Mouse (Mus musculus) forelimb bud, embryonic 11.5 days (tissue): ENCODE results near the gene Cog1.

Experiments
- DNase-seq: peaks from one replicate; pipeline ENCODE4 v3.0.0-alpha.2; 2012; ENCODE audit warnings: low read depth, low spot score

Cog1 gene

DNA sequence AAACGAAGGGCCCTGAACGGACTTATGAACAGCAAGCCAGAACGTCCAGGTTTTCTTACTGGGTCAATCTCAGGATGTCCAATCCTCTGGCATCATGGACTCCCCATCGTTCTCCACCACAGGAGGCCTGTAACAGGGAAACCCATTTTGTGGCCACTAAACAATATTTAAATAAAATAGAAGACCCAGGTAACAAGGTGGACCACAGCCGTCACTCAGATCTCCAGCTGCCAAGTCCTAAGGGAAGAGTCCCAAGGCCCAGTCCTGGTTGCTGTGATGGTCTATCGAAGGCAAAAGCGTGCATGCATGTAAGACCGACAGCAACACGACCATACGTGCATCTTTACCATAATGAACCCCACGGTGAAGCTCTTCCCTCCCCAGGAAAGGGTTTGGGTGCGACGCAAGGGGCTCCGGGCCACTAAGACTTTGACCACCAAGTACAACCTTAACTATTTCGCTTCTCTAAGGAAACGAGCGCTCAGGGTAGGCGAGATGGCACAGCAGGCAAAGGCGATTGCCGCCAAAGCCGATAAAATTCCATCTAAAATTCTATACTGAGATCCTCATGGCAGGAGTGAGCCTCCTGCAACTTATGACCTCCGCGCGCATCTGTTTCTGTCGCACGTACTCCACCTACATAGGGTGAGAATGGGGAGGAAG is at the start of gene Cog1:
Gene Cog1 (plus strand): TSS at position 480 of the 663 bp plus-strand sequence.
- DNase-seq, result no peak

DNA sequence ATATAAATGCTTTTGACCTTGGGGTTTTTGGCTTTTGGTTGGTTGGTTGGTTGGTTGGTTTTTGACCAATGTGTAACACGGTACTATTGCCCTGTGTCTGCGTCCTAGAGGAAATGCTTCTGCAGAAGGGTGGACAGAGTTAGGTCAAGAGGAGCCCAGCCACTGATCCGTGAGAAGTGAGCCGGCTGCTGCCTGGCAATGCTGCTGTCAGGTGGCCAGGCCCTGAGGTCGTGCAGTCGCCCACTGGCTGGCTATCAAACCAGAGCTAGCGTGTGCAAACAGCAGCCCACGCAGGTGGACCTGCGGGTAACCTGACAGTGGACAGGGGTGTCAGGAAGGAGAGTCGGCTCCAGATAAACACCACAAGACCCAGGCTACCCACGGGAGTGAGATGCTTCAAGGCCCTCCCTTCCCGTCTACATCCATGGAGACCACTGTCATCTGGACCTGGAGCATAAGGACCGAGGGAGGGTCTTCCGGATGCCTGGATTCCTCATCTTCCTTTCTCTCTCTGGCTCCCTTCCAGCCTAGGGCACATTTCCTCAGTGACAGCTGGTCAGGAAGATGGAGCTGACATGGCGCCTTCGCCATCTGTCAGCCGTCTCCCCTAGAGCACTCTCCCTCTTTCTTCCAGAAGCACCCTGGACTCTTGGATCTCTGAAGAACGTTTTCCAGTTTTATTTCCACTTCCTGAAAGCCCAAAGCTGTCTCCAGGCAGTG is 48.3 kb upstream of the Cog1 start:
- no peak for DNase-seq

DNA sequence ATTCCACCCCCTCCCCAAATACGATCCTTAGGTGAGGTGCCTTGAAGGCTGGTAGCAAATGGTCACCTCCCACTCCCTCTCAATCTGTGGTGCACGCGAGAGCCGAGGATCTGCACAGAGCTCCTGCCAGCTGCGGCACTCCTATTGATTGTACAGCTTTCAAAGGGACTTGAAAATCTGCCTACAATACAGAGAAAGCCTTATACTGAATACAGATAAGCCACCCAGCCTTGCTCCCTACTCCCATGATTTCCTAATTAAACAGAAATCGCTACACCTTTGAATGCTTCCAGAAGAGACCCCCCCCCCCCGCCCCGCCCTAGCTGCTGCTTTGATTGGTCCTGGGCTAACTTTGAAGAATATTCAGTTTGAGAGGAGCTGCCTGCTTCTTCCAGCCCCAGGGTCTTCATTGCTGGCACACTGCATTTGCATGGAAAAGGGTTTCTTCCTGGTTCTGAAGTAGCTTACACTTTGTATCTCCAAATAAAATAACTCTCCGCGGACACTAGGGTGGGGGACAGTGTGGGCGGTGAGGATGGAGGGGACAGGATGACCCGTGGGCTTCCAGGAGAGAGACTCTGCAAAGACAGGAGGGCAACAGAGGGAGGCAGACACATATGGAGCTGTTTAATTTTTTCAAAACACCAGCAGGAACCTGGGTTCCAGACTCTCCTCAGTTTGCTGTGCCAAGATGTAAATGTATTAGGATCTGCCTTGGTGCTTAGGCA is 47.2 kb upstream of the Cog1 start:
- no peak for DNase-seq

DNA sequence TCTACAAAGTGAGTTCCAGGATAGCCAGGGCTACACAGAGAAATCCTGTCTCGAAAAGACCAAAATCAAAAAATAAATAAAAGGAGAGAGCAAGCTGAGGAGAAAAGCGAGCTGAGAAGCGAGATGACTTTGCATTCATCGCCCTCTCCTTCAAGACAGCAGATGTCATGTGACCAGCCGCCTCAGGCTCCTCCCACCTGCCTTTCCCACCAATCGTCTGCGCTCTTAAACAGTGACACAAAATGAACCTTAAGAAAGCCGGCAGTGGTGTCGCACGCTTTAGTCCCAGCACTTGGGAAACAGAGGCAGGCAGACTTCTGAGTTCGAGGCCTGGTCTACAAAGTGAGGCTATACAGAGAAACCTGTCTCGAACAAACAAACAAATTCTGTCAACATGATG is 41.4 kb upstream of the Cog1 start:
- DNase-seq, result no peak

DNA sequence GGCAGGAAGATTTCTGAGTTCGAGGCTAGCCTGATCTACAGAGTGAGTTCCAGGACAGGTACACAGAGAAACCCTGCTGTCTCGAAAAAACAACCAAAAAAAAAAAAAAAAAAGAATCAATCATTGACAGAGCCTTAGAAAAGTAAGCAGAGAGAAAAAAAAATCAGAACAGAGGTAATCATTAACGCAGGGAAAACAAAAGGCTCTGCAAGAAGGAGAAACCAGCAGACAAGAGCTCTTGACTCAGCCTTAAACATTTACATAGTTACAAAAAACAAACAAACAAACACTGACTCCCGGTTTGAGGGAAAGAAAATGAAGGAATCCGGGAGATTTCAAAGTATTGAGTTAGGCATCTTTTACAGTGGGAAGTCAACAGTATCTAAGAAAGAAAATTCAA is 39.4 kb upstream of the Cog1 start:
- no peak for DNase-seq

DNA sequence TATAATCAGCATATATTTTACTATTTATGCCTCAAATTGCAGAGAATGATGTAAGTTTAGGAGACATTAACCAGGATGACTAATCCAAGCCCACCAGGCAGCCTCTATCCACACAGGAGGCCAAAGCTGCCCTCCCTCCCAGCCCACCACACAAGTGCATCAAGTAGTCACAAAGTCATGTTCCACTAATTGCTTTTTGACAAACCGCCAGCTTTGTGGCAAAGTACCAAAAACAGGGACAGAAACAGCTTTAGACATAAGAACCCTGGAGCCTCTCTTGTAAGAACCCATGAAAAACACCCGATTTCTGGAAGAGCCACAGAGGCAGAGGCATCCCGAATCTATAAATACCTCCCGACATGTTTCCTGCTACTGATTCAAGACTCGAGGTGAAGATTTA is 38.7 kb upstream of the Cog1 start:
- no peak for DNase-seq

DNA sequence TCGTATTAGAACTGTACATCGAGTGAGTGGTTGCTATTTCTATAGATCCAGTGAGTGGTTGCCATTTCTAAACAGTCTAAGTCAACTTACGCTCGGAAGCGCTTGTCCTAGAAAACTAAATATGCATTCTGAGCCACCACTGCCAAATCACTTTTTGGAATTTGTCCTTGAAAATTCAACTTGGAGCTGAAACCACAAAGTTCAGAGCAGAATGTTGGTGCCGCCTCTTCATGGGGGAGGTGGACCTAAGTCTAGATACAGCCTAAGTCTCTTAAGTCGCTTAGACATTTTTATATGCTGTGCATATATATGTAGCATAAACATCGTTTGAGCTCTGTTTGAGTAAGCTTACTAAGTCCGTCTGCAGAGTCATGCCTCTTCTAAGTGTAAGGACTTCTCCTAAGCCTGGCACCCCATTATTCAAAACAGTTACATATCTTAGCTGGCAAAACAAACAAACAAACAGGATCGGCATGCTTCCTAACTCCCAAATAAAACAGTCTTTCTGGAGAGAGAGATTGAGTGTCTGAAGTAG is 37.8 kb upstream of the Cog1 start:
- no peak for DNase-seq

DNA sequence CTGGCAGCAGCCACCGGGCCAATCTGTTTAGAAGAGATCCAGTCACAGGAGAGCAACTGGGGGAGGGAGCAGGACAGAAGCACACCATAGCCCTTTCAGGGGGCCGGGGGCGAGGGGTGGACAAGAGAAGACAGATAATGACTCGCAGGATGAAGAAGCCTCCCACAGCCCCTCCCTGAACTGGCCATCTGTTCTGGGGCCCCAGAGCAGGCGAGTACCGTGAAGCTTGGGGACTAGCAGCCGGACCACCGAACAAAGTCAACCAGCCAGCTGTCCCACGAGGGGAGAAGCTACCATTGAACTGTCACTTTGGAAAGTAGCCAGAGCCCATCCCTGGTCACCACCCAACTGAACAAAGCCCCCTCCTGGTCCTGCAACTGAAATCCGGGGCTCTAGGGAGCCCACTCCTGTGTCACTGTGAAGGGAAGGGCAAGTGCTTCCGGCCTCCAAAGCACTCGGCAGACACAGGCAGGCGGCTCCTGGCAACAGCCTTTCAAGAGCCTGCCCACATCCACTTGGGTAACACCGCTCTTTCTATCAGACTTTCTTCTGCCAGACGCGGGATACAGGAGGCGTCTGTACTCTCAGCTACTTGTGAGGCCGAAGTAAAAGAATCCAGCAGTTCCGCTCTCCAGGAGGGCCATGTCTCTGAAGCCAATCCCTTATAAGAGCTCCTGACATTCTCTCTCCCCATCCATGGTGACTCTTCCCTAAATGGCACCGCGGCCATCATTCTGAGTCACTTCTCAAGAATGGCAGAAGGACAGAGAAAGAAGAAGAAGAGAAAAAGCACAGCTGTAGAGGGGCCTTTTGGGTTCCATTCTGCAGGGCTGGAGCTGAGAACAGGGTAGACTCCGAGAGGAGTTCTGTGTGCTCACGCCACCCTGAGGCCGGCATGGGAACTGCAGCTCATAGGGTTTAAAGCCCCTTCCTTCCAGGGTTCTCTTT is 37.0 kb upstream of the Cog1 start:
- DNase-seq, result peak; percentile 66

DNA sequence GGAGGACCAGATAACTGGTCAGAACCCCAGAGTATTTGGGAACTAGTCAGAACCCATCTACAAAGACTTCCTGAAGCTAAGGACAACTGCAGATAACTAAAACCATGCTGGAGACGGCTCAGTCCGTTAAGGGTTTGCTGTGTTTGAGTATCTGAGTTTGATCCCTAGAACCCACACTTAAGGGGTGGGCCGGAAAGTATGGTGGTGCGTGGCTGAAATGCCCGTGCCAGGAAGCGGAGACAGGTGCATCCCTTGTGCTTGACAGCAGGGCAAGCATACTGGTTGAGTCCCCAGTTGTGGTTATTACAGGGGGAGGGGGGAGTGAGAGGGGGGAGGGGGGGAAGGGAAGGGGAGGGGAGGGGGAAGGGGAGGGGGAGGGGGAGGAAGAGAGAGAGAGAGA is 34.5 kb upstream of the Cog1 start:
- DNase-seq, result no peak

DNA sequence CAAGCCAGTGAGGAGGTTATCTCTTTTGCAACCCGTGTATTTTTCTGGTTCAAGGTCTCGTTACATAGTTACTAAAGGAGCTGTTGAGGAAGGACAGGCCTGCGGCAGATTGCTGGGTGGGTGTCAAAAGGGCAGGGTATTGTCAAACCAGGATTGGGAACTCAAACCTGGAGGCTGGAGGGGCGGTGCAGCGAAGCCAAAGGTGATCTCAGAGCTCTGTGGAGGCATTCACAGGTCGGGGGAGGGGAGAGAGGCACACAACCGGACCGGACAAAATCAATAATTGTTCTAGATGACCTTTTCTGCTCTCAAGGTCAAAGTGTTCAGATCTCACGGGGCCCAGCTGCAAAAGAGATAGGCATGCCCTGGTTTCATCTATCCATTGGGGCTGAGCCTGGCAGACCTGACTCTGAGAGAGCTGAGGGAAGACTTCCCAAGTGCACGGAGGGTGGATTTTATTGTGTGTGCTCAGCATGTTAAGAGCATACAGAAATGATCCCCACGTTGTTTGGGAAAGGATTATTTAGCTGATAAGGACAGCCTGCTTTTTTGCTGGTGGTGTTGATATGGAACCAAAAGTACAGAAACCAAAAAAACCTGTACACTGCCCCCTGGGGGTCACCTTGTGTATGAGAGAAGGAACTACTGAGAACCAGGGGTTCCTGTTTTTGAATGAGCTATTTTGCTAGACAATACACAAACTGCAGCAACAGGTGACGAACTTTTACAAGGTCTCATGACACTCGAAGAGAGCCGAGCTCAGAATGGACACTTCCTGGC is 31.6 kb upstream of the Cog1 start:
- peak; percentile 66 for DNase-seq

DNA sequence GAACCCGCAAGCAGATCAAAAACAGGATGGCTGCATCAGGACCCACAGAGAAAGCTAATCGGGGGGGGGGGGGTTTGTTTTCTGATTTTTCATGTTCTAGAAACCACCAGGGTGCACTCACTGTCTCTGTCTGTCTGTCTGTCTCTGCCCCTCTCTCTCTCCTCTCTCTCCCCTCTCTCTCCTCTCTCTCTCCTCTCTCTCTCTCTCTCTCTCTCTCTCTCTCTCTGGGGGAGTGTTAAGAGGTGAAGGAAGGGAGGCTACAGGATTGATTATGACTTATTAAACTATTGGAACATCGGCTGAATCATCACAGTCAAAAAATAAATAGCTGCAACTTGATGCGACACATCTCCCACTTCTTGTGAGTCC is 30.7 kb upstream of the Cog1 start:
- no peak for DNase-seq

DNA sequence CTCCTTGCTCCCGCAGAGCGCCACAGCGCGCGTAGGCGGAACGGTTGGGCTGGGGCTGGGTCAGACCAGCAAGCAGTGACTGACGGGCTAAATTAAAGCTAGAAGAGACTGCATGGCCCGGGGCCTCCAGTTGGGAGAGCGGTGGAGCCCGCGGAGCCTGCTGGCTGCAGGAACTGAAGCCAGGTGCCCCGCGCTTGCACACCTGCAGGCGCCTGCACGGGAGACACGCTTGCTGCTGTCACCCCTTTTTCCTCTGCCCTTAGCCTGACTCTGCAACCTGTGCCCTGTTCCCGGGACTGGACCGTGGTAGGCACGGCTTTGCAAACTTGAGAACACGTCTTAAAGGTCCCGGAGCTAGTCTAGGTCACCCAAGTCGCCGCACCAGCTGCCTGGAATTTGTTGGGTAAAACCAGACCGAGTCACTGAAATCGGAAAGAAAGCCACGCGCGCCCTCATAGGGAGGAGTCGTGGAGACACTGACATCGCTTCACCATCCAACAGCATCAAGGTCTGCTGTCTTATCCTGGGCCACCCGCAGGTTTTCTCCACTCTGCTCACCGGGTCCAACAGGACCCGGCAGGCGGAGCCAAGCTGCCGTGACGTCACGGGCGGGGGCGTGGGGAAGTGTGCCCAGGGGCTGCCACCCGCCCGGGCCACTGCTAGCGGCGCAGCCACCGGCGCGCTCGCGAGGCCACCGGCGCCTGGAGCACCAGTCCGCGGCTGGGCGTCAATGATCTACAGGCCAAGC is 30.1 kb upstream of the Cog1 start, which contains the start of gene Sstr2:
Gene Sstr2 (plus strand): TSS at position 671 of the 748 bp plus-strand sequence.
- DNase-seq, result peak; percentile 51

DNA sequence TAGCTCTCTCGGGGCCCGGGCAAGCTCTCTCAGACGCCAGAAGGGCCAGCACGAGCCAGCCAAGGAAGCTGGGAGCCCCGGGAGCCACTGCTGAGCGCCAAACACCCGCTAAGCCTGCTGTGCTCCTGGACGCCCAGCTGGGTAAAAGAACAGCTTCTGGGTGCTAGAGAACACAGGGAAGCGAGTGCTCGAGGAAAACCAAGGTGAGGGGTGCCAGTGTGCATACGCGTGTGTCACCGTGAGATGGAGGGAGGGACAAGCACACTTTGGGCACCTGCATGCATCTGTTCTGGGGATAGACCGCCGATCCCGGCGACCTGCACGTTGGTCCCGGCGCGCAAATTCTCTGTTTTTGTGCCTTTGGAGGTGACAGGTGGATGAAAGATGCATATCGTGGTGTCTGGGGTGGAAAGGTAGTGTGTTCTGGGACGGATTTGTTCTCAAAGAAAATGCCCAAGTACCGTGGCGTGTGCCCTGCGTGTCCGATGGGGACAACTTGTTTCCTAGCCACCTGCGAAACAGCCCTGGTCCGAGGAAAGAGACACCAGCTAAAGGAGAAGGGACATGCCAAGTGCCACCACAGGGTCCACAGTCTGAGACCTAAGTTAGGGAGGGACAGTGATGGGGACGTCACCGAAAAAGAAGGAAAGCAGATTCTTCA is 29.4 kb upstream of the Cog1 start:
- DNase-seq, result no peak

DNA sequence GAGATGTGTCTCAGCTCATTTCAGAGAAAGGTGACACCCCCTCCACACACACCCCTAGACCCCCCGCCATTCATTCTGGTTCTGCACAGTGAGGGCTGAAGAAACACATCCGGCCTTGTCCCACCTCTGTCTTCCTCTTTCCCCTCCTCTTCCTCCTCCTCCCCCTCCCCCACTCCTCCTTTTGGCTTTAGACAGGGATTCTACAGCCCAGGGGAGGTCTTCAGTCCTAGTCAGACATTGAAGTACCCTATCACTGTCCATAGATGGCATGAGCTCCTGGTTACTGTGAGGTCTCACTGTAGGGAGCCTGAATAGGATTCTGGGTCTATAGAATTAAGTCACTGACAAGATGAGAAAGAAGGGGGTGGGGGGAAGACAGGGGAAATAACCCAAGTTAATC is 28.0 kb upstream of the Cog1 start:
- DNase-seq, result no peak

DNA sequence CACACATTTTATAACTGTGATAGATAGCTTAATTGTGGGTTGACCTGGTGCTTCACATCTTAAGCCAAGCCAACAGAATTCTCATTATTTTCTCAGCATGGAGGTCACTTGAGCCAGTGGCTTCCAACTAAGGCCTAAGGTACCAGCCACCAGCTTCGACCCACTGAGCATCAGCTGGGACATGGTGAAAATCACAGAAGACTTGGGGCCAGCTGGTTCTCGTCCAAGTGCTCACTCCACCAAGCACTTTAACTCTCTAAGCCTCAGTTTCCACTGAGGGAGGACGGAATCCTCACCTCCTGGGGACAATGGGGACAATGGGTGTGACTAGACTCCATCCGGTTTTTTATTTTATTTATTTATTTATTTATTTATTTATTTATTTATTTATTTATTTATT is 26.9 kb upstream of the Cog1 start:
- DNase-seq, result no peak

DNA sequence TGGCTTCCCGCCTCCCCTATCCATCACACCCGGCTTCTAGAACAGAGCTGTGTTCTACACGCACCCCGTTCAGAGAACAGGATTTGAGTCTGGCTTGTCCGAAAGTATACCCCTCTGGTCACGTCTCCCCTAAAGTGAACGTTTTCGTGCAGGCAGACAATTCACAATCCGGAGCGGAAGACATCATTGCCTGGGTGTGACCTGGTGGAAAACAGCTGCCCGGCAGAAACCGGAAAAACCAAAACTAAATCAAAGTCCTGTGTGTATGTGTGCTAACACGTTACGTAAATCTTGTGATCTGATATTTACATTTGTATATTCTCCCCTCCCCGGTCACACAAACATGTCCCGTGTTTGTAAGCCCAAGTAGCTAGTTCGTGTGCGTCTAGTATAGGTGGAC is 23.5 kb upstream of the Cog1 start:
- no peak for DNase-seq

DNA sequence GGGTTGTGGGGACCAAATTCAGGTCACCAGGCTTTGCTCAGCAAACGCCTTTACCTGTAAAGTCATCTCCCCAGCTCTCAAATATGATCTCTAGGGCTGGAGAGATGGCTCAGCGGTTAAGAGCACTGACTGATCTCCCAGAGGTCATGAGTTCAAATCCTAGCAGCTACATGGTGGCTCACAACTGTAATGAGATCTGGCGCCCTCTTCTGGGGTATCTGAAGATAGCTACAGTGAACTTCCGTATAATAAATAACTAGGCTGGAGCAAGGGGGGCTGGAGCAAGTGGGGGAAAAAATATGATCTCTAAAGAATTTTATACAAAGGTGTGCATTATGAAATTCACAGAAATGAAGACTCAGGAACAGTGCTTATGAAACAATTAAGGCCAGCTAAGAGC is 21.2 kb upstream of the Cog1 start:
- no peak for DNase-seq

DNA sequence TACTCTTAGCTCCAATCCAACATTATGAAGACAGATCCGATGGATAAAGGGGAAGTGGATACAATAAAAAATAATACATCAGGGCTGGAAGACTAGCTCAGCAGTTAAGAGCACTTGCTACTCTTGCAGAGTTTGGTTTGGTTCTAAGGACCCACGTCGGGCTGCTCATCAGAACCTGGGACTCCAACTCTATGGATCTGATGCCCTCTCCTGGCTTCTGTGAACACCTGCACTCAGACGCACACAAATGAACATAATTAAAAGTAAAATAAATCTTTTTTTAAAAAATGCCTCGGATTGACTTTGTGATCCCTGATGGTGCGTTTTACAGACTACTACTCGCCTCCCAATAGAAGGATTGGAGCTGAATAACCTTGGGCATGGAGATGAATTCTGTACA is 18.3 kb upstream of the Cog1 start:
- DNase-seq, result no peak

DNA sequence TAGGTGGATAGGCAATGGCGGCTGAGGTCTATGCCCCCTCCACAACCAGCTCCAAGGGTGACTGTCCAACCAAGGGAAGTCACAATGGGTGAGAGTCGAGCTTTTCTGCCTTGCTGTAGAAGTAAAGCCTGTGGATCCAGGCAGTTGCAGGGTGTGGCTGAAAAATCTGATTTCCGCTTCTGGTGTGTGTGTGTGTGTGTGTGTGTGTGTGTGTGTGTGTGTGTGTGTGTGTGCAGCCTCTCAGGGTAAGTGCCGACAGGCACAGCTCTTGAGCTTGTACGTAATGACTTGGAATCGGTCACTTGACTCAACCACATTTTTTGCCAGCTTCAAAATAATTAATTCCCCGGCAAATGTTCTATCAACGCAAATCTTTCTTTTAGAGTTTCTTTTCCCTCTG is 17.7 kb upstream of the Cog1 start:
- no peak for DNase-seq
